Mouse (Mus musculus): ENCODE data around the gene Kcnip1. TPM values are rescaled to one million over a fixed set of nuclear protein-coding genes. Genes with fewer than 3 reads are reported as not detected.

Gene Kcnip1
- polyA plus RNA-seq, 1 experiment from 2014 or later, result 3.9 TPM

DNA sequence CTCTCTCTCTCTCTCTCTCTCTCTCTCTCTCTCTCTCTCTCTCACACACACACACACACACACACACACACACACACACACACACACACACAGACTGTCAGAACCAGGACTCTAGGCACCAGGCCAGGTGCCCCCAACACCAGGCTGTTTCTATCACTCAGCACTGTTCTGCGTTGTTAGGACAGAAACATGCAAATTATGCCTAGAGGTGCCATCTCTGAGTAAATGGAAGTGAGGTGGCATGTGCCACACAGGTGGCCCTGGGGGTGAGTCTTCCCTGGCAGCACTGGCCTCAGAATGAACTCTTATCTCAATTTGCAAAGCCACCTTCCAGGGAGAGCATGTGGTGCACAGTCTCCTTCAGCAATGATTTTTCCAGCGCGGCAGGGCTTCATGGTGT is 176.9 kb downstream of the Kcnip1 start:
- DNase-seq (ENCODE audit: low spot score), result no peak
- no peak overlapping the region for H3K4me3 ChIP-seq (ENCODE audit: low read depth, low read length)
- H3K9me3 ChIP-seq (ENCODE audit: control insufficient read depth, low read length), result no peaks in the 10 kb centered on the region
- no peak overlapping the region for H3K27ac ChIP-seq (replicated peaks)
- no peak for ATAC-seq (ENCODE audit: low FRiP score, low TSS enrichment)
- WGBS, result 24% methylated on average over 3 of the region's 3 CpGs
- H3K36me3 ChIP-seq (ENCODE audit: control insufficient read depth, insufficient read depth, low read length), result no peaks in the 10 kb centered on the region
- TF ChIP-seq EP300 (optimal IDR thresholded peaks at IDR 0.05) (no peak), CTCF (IDR thresholded peaks at IDR 0.05; ENCODE audit: low read depth) (no peak)
- H3K9ac ChIP-seq (ENCODE audit: low read length), result no peak overlapping the region
- H3K4me1 ChIP-seq (replicated peaks; ENCODE audit: control insufficient read depth, insufficient read depth), result no peaks in the 10 kb centered on the region
- no peaks in the 10 kb centered on the region for H3K27me3 ChIP-seq (ENCODE audit: control insufficient read depth, insufficient read depth, low read length)
- no peak overlapping the region for H3K4me2 ChIP-seq (replicated peaks; ENCODE audit: low read depth)

DNA sequence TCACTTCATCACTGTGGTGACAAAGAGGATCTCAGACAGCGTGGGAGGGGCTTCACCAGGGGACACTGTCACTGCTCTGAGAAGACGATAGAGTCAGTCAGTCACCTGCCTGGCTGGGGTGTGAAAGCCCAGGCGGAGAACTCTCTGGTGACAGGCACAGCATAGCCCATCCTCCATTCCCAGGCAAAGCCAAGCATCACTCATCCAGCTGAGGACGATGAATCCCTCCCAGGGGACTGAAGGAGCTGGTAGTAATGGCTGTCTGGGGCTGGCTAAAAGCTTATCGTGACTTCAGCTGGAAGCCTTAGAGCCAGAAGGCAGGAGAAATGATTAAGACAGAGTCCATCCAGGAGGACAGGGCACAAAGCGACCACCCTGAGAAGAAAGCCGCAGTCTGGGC is 182.8 kb downstream of the Kcnip1 start:
- Histone ChIP-seq H3K36me3 (ENCODE audit: control insufficient read depth, insufficient read depth, low read length) (no peaks in the 10 kb centered on the region), H3K4me2 (replicated peaks; ENCODE audit: low read depth) (no peak overlapping the region), H3K4me3 (ENCODE audit: low read depth, low read length) (no peak overlapping the region), H3K9ac (ENCODE audit: low read length) (no peak overlapping the region), H3K4me1 (replicated peaks; ENCODE audit: control insufficient read depth, insufficient read depth) (no peaks in the 10 kb centered on the region), H3K27me3 (ENCODE audit: control insufficient read depth, insufficient read depth, low read length) (no peaks in the 10 kb centered on the region), H3K27ac (replicated peaks) (no peak overlapping the region), H3K9me3 (ENCODE audit: control insufficient read depth, low read length) (no peaks in the 10 kb centered on the region)
- 65% methylated on average over 7 of the region's 7 CpGs for WGBS
- no peak for ATAC-seq (ENCODE audit: low FRiP score, low TSS enrichment)
- TF ChIP-seq CTCF (IDR thresholded peaks at IDR 0.05; ENCODE audit: low read depth), result no peak
- DNase-seq (ENCODE audit: low spot score), result no peak

GRCm38 (mm10) chr11:33803093-33803492 is 189.9 kb downstream of the Kcnip1 start:
- Histone ChIP-seq H3K9ac (ENCODE audit: low read length) (no peak overlapping the region), H3K9me3 (ENCODE audit: control insufficient read depth, low read length) (no peaks in the 10 kb centered on the region), H3K27ac (replicated peaks) (no peak overlapping the region), H3K27me3 (ENCODE audit: control insufficient read depth, insufficient read depth, low read length) (no peaks in the 10 kb centered on the region), H3K4me2 (replicated peaks; ENCODE audit: low read depth) (no peak overlapping the region), H3K36me3 (ENCODE audit: control insufficient read depth, insufficient read depth, low read length) (no peaks in the 10 kb centered on the region), H3K4me3 (ENCODE audit: low read depth, low read length) (no peak overlapping the region), H3K4me1 (replicated peaks; ENCODE audit: control insufficient read depth, insufficient read depth) (no peaks in the 10 kb centered on the region)
- TF ChIP-seq CTCF (IDR thresholded peaks at IDR 0.05; ENCODE audit: low read depth) (no peak), EP300 (optimal IDR thresholded peaks at IDR 0.05) (no peak)
- WGBS, result 82% methylated on average over 2 of the region's 2 CpGs
- ATAC-seq (ENCODE audit: low FRiP score, low TSS enrichment) (no peak), DNase-seq (ENCODE audit: low spot score) (no peak)

DNA sequence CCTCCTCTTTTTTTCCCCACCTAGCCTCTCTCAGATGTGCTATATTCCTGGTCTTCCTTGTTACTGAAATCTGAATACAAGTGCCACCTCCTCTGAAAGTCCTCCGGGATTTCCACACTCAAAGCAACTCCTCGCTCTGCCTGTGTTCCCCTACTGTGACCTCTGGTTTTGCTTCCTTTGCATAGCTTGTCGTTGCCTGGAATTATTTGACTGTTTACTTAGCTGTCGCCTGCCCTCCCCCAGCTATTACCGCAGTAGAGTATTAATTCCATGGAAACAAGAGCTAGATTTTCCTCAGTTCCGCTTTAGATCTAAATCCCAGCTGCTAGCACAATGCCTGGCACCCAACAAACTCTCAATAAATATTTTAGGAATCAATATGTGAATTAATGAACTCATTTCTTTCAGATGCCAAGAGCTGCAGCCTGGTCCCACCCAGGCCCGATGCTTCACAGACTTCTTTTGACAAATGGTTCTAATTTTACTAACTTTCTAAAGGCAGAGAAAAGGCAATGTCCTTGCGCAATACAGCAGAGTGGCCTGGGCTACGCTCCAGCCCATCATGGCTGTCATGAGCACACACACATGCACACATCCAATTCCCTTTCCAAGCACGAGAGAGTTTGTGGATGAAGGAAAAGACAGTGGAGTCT is 192.4 kb downstream of the Kcnip1 start:
- Histone ChIP-seq H3K4me3 (ENCODE audit: low read depth, low read length) (no peak overlapping the region), H3K27me3 (ENCODE audit: control insufficient read depth, insufficient read depth, low read length) (no peaks in the 10 kb centered on the region), H3K9me3 (ENCODE audit: control insufficient read depth, low read length) (no peaks in the 10 kb centered on the region), H3K4me2 (replicated peaks; ENCODE audit: low read depth) (no peak overlapping the region), H3K36me3 (ENCODE audit: control insufficient read depth, insufficient read depth, low read length) (no peaks in the 10 kb centered on the region), H3K4me1 (replicated peaks; ENCODE audit: control insufficient read depth, insufficient read depth) (no peaks in the 10 kb centered on the region), H3K9ac (ENCODE audit: low read length) (no peak overlapping the region), H3K27ac (replicated peaks) (no peak overlapping the region)
- TF ChIP-seq CTCF (IDR thresholded peaks at IDR 0.05; ENCODE audit: low read depth), result no peak
- WGBS, result 31% methylated on average over 10 of the region's 10 CpGs
- no peak for DNase-seq (ENCODE audit: low spot score)
- ATAC-seq (ENCODE audit: low FRiP score, low TSS enrichment), result no peak

DNA sequence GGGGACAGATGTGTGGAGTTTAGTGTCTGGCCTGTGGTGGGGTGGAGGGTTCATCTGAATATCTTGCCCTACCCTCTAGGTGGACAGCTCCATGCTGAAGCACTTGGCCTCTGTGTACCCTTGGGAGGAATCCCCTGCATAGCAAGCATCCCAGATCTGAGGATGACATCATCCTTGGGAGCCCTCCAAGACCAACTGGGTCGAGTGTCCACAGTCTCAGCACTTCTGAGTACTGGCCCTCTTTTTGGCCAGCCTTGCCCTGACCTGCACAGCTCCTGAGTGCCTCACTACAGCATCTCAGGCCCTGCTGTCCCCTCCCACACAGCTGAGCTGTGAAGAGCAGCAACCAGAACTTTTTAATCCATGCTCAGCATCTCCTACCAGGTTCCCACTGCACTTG is 193.0 kb downstream of the Kcnip1 start:
- Histone ChIP-seq H3K9me3 (ENCODE audit: control insufficient read depth, low read length) (no peaks in the 10 kb centered on the region), H3K27ac (replicated peaks) (no peak overlapping the region), H3K4me3 (ENCODE audit: low read depth, low read length) (no peak overlapping the region), H3K36me3 (ENCODE audit: control insufficient read depth, insufficient read depth, low read length) (no peaks in the 10 kb centered on the region), H3K27me3 (ENCODE audit: control insufficient read depth, insufficient read depth, low read length) (no peaks in the 10 kb centered on the region), H3K4me1 (replicated peaks; ENCODE audit: control insufficient read depth, insufficient read depth) (no peaks in the 10 kb centered on the region), H3K9ac (ENCODE audit: low read length) (no peak overlapping the region), H3K4me2 (replicated peaks; ENCODE audit: low read depth) (no peak overlapping the region)
- WGBS, result 21% methylated on average over 1 of the region's 1 CpGs
- TF ChIP-seq CTCF (IDR thresholded peaks at IDR 0.05; ENCODE audit: low read depth) (no peak), EP300 (optimal IDR thresholded peaks at IDR 0.05) (no peak)
- DNase-seq (ENCODE audit: low spot score) (no peak), ATAC-seq (ENCODE audit: low FRiP score, low TSS enrichment) (no peak)

DNA sequence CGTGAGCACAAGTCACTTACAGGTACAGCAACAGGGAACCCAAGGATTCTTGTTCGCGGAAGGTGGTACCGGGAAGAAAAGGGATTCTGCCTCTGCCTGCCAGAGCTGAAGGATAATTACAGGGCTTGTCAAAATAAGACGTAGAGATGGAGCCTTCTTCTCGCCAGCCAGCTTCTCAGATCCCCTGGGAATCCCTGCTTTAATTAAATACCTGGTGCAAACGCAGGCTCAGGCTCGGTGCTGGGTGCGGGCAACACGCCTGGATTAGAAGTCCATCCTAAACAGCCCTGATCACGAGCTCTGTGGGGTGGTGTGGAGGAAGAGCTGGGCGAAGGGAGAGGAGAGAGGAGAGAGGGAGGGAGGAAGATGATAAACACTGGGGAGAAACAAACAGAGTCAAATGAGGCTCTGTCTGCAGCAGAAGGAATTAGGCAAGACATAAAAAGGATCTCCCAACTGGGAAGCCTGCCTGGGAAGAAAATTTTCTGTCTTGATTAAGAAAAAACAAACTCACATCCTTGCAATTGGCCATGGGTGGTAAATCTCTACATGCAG is 194.8 kb downstream of the Kcnip1 start:
- 59% methylated on average over 12 of the region's 12 CpGs for WGBS
- ATAC-seq (ENCODE audit: low FRiP score, low TSS enrichment), result no peak
- Histone ChIP-seq H3K4me2 (replicated peaks; ENCODE audit: low read depth) (no peak overlapping the region), H3K27me3 (ENCODE audit: control insufficient read depth, insufficient read depth, low read length) (no peaks in the 10 kb centered on the region), H3K36me3 (ENCODE audit: control insufficient read depth, insufficient read depth, low read length) (no peaks in the 10 kb centered on the region), H3K27ac (replicated peaks) (no peak overlapping the region), H3K4me1 (replicated peaks; ENCODE audit: control insufficient read depth, insufficient read depth) (no peaks in the 10 kb centered on the region), H3K9me3 (ENCODE audit: control insufficient read depth, low read length) (no peaks in the 10 kb centered on the region), H3K4me3 (ENCODE audit: low read depth, low read length) (no peak overlapping the region), H3K9ac (ENCODE audit: low read length) (no peak overlapping the region)
- TF ChIP-seq EP300 (optimal IDR thresholded peaks at IDR 0.05), result no peak
- TF ChIP-seq CTCF (IDR thresholded peaks at IDR 0.05; ENCODE audit: low read depth), result no peak
- DNase-seq (ENCODE audit: low spot score), result no peak

Measured in stomach, postnatal 0 days (tissue).